Mouse (Mus musculus) hindbrain, postnatal 0 days (tissue): ENCODE data around the gene Ryr2. TPM values are rescaled to one million over a fixed set of nuclear protein-coding genes. Genes with fewer than 3 reads are reported as not detected.
A peak's percentile ranks its signal among the peaks of the same experiment; 100 is the strongest.

Source experiments
- ATAC-seq: fragments of 200-750 bp; cut with Nextera tagmentation; 2 replicates; pipeline ENCODE4 v1.8.0; 2017; ENCODE audit warnings: mild to moderate bottlenecking, moderate TSS enrichment, moderate library complexity
- DNase-seq: peaks from one replicate; pipeline ENCODE4 v3.0.0-alpha.2; 2015; ENCODE audit warnings: low spot score
- H3K27ac ChIP-seq: fragments of 300-500 bp; sonication (generic); 2 replicates; pipeline ENCODE4 v1.5.1; 2014; ENCODE audit warnings: mild to moderate bottlenecking
- H3K27me3 ChIP-seq: fragments of 300-500 bp; sonication (generic); 2 replicates; pipeline ENCODE4 v1.6.1; 2014; ENCODE audit warnings: low read length, mixed read lengths; ENCODE audit not compliant: insufficient read depth
- H3K36me3 ChIP-seq: fragments of 300-500 bp; sonication (generic); 2 replicates; pipeline ENCODE4 v1.6.1; 2014; ENCODE audit warnings: low read length, mixed read lengths; ENCODE audit not compliant: insufficient read depth
- H3K4me1 ChIP-seq: fragments of 300-500 bp; sonication (generic); 2 replicates; pipeline ENCODE4 v1.6.1; 2014; ENCODE audit warnings: antibody characterized with exemption, low read length, mixed read lengths; ENCODE audit not compliant: insufficient read depth
- H3K4me2 ChIP-seq: fragments of 300-500 bp; sonication (generic); 2 replicates; pipeline ENCODE4 v1.6.1; 2014; ENCODE audit warnings: low read depth, mild to moderate bottlenecking, low read length, moderate library complexity, mixed read lengths
- H3K4me3 ChIP-seq: fragments of 300-500 bp; sonication (generic); 2 replicates; pipeline ENCODE4 v1.5.1; 2014; ENCODE audit warnings: low read length
- H3K9ac ChIP-seq: fragments of 300-500 bp; sonication (generic); replicated peaks from 2 replicates; pipeline ENCODE4 v1.6.1; 2014; ENCODE audit warnings: mild to moderate bottlenecking, low read length, moderate library complexity, mixed read lengths
- H3K9me3 ChIP-seq: fragments of 300-500 bp; sonication (generic); 2 replicates; pipeline ENCODE4 v1.6.1; 2016; ENCODE audit warnings: low read length, mixed read lengths
- CTCF ChIP-seq: IDR thresholded peaks from 2 replicates; pipeline ENCODE4 v1.5.1; 2016; ENCODE audit warnings: antibody characterized with exemption, control low read depth, low read depth
- WGBS: fragments of 180-500 bp; shearing (Covaris S2); extraction: QIAGEN DNeasy Blood & Tissue Kit; methylation state at CpG from one replicate; pipeline ENCODE4 v1.1.7; 2014; 5-methylcytosine and 5-hydroxymethylcytosine counted together
- polyA plus RNA-seq: library from polyadenylated mRNA; unstranded; fragments of >200 nt; fragmentation: Nextera tagmentation; extraction: Ambion mirVana; gene quantifications from 2 replicates; pipeline ENCODE4 v1.2.1, GENCODE M21; 2015
- total RNA-seq: library from RNA; depleted of rRNA; stranded (reverse); fragments of >200 nt; gene quantifications from 2 replicates; pipeline ENCODE4 v1.2.3, GENCODE M21; 2014

Gene Ryr2
- total and polyA plus RNA-seq, 2 experiments from 2014 or later, result 3.8 to 29.8 TPM

DNA sequence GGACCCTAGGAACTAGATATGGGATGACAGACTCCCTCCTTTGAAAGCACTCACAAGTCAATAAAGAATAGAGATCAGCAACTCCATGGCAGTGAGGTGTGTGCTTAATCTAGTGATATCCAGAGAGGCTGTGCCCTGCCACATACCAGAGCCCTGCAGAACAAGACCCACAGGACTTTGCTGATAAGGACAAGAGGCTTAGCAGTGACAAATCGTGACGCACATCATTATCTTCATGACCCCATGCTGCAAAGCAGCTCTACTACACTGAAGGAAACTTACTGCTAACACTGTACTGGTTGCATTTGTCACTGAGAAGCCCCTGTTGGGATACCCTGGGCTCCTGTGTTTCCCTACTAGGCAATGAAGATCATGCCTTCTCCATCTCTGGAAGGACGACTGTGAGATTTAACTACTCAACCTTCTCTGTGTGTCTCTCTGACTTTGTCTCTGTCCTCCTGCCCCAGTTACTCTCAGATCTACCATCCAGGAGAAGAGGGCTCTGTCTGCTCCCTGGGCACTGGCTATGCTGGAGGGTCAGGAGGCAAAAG lies 25.5 kb upstream of the Ryr2 start:
- WGBS, result 83% methylated on average over 3 of the region's 3 CpGs
- no peak for ATAC-seq
- Histone ChIP-seq H3K36me3 (no peaks in the 10 kb centered on the region), H3K9me3 (no peaks in the 10 kb centered on the region), H3K4me1 (no peaks in the 10 kb centered on the region), H3K9ac (no peak overlapping the region), H3K4me2 (no peak overlapping the region), H3K4me3 (no peak overlapping the region), H3K27ac (no peak overlapping the region), H3K27me3 (no peaks in the 10 kb centered on the region)
- DNase-seq, result no peak
- TF ChIP-seq CTCF, result no peak

DNA sequence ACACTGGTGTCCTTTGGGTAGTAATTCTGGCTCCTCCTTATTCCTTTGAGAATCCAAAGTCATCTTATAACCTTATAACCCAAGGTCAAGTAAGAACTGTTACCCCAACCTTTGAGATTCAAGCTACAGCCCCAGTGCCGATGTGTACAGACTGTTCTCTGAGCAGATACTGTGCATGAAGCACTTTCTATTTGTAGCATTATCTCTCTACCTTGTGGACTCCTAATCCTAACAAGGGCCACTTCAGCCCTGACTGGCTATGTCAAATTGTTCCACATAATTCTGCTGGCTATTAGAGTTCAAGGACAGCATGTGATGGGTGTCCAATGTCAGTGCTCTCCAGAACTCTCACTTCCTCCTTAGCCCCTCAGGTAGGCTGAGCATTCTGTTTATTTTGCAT lies 22.4 kb upstream of the Ryr2 start:
- H3K27me3 ChIP-seq, result no peaks in the 10 kb centered on the region
- H3K4me2 ChIP-seq, result no peak overlapping the region
- no peaks in the 10 kb centered on the region for H3K36me3 ChIP-seq
- H3K4me3 ChIP-seq, result no peak overlapping the region
- TF ChIP-seq CTCF, result no peak
- H3K9me3 ChIP-seq, result no peaks in the 10 kb centered on the region
- no peaks in the 10 kb centered on the region for H3K4me1 ChIP-seq
- DNase-seq (no peak), ATAC-seq (no peak)
- H3K27ac ChIP-seq, result no peak overlapping the region
- H3K9ac ChIP-seq, result no peak overlapping the region
- WGBS, result 88% methylated on average over 1 of the region's 1 CpGs

DNA sequence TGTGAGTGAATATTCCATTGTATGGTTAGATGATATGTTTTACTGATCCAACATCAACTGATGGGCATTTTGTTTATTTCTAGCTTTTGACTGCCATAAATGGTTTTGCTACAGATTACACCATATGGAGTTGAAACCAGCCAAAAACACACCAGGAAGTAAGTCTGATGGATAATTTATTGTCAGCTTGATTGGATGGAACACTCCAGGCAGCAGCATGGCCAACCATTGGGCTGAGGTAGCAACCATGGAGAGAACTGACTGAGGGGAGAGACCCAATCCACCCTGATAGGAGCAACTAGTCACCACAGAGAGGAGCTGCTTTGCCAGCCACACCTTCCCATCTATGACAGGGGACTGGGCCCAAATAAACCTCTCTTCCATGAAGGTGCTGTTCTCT lies 19.4 kb upstream of the Ryr2 start:
- Histone ChIP-seq H3K9me3 (no peaks in the 10 kb centered on the region), H3K27ac (no peak overlapping the region), H3K9ac (no peak overlapping the region), H3K4me3 (no peak overlapping the region), H3K36me3 (no peaks in the 10 kb centered on the region), H3K4me2 (no peak overlapping the region), H3K4me1 (no peaks in the 10 kb centered on the region), H3K27me3 (no peaks in the 10 kb centered on the region)
- ATAC-seq, result no peak
- no peak for DNase-seq
- TF ChIP-seq CTCF, result no peak

DNA sequence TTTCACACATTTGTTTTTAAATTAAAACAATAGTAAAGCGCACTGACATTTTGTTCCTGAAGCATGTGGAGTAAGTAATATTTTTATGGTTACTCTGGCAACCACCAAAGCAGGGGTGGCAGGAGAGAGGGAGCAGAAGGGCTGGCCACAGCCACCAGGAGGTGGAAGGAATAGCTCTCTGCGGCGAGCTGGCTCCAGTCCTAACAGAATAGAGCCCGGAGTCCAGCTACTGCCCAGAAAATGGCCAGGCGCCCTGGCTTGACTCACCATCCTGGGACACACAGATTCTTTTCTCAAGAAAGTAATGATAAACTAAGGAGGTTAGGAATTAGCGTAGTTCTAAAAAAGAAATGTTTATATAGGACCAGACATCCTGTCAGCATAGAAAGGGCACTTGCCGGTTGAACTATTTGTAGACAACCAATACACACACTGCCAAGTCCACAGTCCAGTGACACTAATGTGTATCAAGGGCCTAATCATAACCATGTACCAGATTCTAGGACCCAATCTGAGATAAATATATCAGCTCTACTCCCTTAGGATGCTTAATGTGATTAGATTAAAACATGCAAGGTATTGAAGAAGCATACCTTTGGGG lies 18.3 kb upstream of the Ryr2 start:
- DNase-seq, result peak; percentile 38
- WGBS, result 46% methylated on average over 7 of the region's 7 CpGs

DNA sequence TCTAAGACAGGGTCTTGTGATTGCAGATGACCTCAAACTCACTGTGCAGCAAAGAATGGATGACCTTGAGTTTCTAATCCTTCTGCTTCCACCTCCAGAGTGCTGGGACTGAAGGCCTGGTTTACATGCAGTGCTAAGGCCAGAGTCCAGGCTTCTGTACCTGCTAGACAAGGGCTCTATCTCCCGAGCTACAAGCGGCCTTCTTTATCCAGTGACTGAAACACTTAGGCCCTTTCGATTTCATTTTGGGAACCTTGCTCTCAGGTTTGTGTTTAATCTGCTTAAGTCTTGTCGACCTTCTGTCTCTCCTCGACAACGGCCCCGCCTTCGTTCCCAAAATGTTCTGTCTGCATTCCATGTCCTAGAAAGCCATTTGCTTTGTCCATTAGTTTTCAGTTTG lies 8.8 kb upstream of the Ryr2 start:
- H3K9ac ChIP-seq, result no peak overlapping the region
- WGBS, result 88% methylated on average over 8 of the region's 8 CpGs
- no peak overlapping the region for H3K4me3 ChIP-seq
- no peak for TF ChIP-seq CTCF
- H3K27ac ChIP-seq, result no peak overlapping the region
- H3K27me3 ChIP-seq, result no peaks in the 10 kb centered on the region
- DNase-seq, result no peak
- no peaks in the 10 kb centered on the region for H3K4me1 ChIP-seq
- no peak for ATAC-seq
- H3K36me3 ChIP-seq, result no peaks in the 10 kb centered on the region
- no peaks in the 10 kb centered on the region for H3K9me3 ChIP-seq
- H3K4me2 ChIP-seq, result no peak overlapping the region

More for the DNA sequence above, 18.3 kb upstream of the Ryr2 start:
- Histone ChIP-seq H3K4me1 (no peaks in the 10 kb centered on the region), H3K9me3 (no peaks in the 10 kb centered on the region), H3K27me3 (no peaks in the 10 kb centered on the region), H3K36me3 (no peaks in the 10 kb centered on the region), H3K4me2 (no peak overlapping the region), H3K27ac (no peak overlapping the region), H3K4me3 (no peak overlapping the region), H3K9ac (no peak overlapping the region)
- ATAC-seq, result 0 out of 2 replicates have a peak, but pooled peaks have one; percentile 59
- TF ChIP-seq CTCF, result peak; percentile 12; the same call in 1 of the 2 replicates

DNA sequence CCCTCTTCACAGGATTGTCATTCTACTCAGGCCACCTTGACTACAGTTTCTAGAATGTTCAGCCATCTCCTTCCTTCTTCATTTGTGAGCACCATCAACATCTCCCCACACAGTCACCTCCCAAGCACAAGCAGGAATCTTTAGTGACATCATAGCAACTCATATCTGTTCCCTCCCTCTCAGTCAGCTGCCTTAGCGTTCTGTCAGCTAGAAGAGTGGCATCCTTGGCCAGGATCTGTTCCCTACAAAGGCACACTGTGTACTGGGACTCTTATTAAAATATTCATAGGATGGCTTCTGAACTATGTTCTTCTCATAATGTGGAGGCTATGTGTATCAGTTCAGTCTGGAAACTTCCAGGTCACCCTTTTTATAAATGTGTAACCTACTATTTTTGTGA lies 8.1 kb upstream of the Ryr2 start:
- Histone ChIP-seq H3K4me1 (no peaks in the 10 kb centered on the region), H3K9ac (no peak overlapping the region), H3K36me3 (no peaks in the 10 kb centered on the region), H3K4me3 (no peak overlapping the region), H3K27ac (no peak overlapping the region), H3K27me3 (no peaks in the 10 kb centered on the region), H3K4me2 (no peak overlapping the region), H3K9me3 (no peaks in the 10 kb centered on the region)
- no peak for TF ChIP-seq CTCF
- WGBS, result 85% methylated on average over 1 of the region's 1 CpGs
- no peak for ATAC-seq
- DNase-seq, result no peak

DNA sequence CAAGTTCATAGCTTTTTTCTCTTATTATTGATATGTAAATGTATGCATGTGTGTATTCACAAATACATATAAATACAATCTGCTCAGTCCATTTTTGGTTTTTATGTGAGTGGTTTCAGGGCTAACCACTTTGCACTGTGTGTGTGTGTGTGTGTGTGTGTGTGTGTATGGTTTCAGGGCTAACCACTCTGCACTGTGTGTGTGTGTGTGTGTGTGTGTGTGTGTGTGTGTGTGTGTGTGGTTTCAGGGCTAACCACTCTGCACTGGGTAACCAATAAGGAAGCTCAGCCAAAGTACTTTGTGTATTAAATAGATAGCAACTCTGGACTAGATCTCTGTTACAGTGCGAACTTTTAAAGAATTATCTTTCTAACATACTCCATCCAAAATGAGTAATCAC lies 2.2 kb upstream of the Ryr2 start:
- H3K4me2 ChIP-seq, result no peak overlapping the region
- DNase-seq, result no peak
- no peaks in the 10 kb centered on the region for H3K9me3 ChIP-seq
- TF ChIP-seq CTCF, result no peak
- H3K27me3 ChIP-seq, result no peaks in the 10 kb centered on the region
- no peak for ATAC-seq
- 90% methylated on average over 1 of the region's 1 CpGs for whole genome bisulfite sequencing
- peaks cover 2% of the 10 kb centered on the region; the same call in 1 of the 2 replicates for H3K4me1 ChIP-seq
- no peak overlapping the region for H3K9ac ChIP-seq
- no peak overlapping the region for H3K27ac ChIP-seq
- no peaks in the 10 kb centered on the region for H3K36me3 ChIP-seq
- no peak overlapping the region for H3K4me3 ChIP-seq
